Comparison of ENCODE assay signal across 8 mouse cellular contexts in genomic region chr5:149051571-149052420, GRCm38 (mm10). TPM values are rescaled to one million over a fixed set of nuclear protein-coding genes. Genes with fewer than 3 reads are reported as not detected.
DNase-seq lines count a peak whose midpoint lies in the region; ATAC-seq and TF ChIP-seq lines count a peak whose summit lies in the region.

No protein-coding gene starts in this region.

- H3K27ac ChIP-seq in ES-Bruce4 (ENCODE audit: insufficient read depth, low read length): no peak overlapping the region; the same call in 1 of the 2 replicates
- peak overlapping the region; percentile 100 for H3K27ac ChIP-seq in forebrain, embryonic 16.5 days (ENCODE audit: low read length)
- peak overlapping the region; percentile 98 for H3K27ac ChIP-seq in layer of hippocampus, adult 2 months
- peak overlapping the region; percentile 98 for H3K27ac ChIP-seq in neural tube, embryonic 15.5 days (replicated peaks)
- H3K27ac ChIP-seq in testis, adult 2 months (ENCODE audit: control insufficient read depth, insufficient read depth, low read depth, low read length): peak overlapping the region; percentile 79

- intact Hi-C loops in heart, postnatal 36 days (cut with DNase I): loop anchor here (1.0 to 5.0 kb wide), 9 partner anchors 21 to 286 kb away; partner anchors contain the start of genes Gm42791, Hmgb1 and Uspl1

- H3K36me3 ChIP-seq in ES-Bruce4 (ENCODE audit: control insufficient read depth, insufficient read depth, low read length, poor library complexity, severe bottlenecking): peaks cover 23% of the 10 kb centered on the region
- H3K36me3 ChIP-seq in forebrain, embryonic 16.5 days (ENCODE audit: control insufficient read depth, insufficient read depth): 0 out of 2 replicates have a peak, but pooled peaks cover 2% of the 10 kb centered on the region
- H3K36me3 ChIP-seq in neural tube, embryonic 15.5 days: peaks cover 5% of the 10 kb centered on the region; the same call in 1 of the 2 replicates
- H3K36me3 ChIP-seq in testis, adult 2 months (ENCODE audit: control insufficient read depth, insufficient read depth, low read length): no peaks in the 10 kb centered on the region

- no peak for TF ChIP-seq POLR2A in ES-Bruce4 (IDR thresholded peaks at IDR 0.05; ENCODE audit: insufficient read depth, low read length)
- TF ChIP-seq POLR2A in lung, adult 2 months (IDR thresholded peaks at IDR 0.05; ENCODE audit: borderline replicate concordance, extremely low read depth, low read depth, low read length): peak; percentile 64; the same call in 1 of the 2 replicates
- peak; percentile 57 for TF ChIP-seq POLR2A in testis, adult 2 months (IDR thresholded peaks at IDR 0.05; ENCODE audit: control insufficient read depth, low read depth, low read length)

- H3K4me2 ChIP-seq in forebrain, embryonic 16.5 days (ENCODE audit: low read length): peak overlapping the region; percentile 86
- H3K4me2 ChIP-seq in neural tube, embryonic 15.5 days: peak overlapping the region; percentile 61

- no peaks in the 10 kb centered on the region for H3K27me3 ChIP-seq in ES-Bruce4 (ENCODE audit: control insufficient read depth, insufficient read depth, low read length, poor library complexity, severe bottlenecking)
- no peaks in the 10 kb centered on the region for H3K27me3 ChIP-seq in forebrain, embryonic 16.5 days (replicated peaks; ENCODE audit: control insufficient read depth, insufficient read depth, low read length)
- H3K27me3 ChIP-seq in neural tube, embryonic 15.5 days (replicated peaks): no peaks in the 10 kb centered on the region
- no peaks in the 10 kb centered on the region for H3K27me3 ChIP-seq in testis, adult 2 months (ENCODE audit: control insufficient read depth, insufficient read depth, low read length)

- no peaks in the 10 kb centered on the region for H3K9me3 ChIP-seq in ES-Bruce4 (replicated peaks; ENCODE audit: control insufficient read depth, insufficient read depth, low read length, poor library complexity, severe bottlenecking)
- H3K9me3 ChIP-seq in forebrain, embryonic 16.5 days (ENCODE audit: control insufficient read depth, low read length): no peaks in the 10 kb centered on the region
- no peaks in the 10 kb centered on the region for H3K9me3 ChIP-seq in neural tube, embryonic 15.5 days (replicated peaks)

- under 1% methylated on average over 50 of the region's 120 CpGs for WGBS in forebrain, embryonic 16.5 days
- WGBS in lung, adult 2 months: under 1% methylated on average over 90 of the region's 120 CpGs
- WGBS in neural tube, embryonic 15.5 days: 0% methylated on average over 43 of the region's 120 CpGs

- H3K9ac ChIP-seq in ES-Bruce4 (ENCODE audit: low read depth, poor library complexity, severe bottlenecking): peak overlapping the region; percentile 100
- H3K9ac ChIP-seq in forebrain, embryonic 16.5 days (replicated peaks; ENCODE audit: low read depth, low read length): peak overlapping the region; percentile 96
- H3K9ac ChIP-seq in neural tube, embryonic 15.5 days (replicated peaks): peak overlapping the region; percentile 98

- H3K4me1 ChIP-seq in ES-Bruce4 (ENCODE audit: control insufficient read depth, insufficient read depth, low read length): no peaks in the 10 kb centered on the region
- peaks cover 18% of the 10 kb centered on the region for H3K4me1 ChIP-seq in forebrain, embryonic 16.5 days (replicated peaks; ENCODE audit: control insufficient read depth, insufficient read depth, low read length)
- H3K4me1 ChIP-seq in lung, adult 2 months (ENCODE audit: control insufficient read depth, insufficient read depth, low read length): peaks cover 6% of the 10 kb centered on the region
- H3K4me1 ChIP-seq in neural tube, embryonic 15.5 days: peaks cover 19% of the 10 kb centered on the region
- peaks cover 3% of the 10 kb centered on the region for H3K4me1 ChIP-seq in testis, adult 2 months (ENCODE audit: control insufficient read depth, insufficient read depth, low read length)

- TF ChIP-seq EP300 in ES-Bruce4 (IDR thresholded peaks at IDR 0.05; ENCODE audit: insufficient read depth, low read depth, low read length): no peak

- peak overlapping the region; percentile 87 for H3K4me3 ChIP-seq in ES-Bruce4 (ENCODE audit: low read depth, low read length)
- H3K4me3 ChIP-seq in forebrain, embryonic 16.5 days (replicated peaks; ENCODE audit: low read length): peak overlapping the region; percentile 81
- H3K4me3 ChIP-seq in layer of hippocampus, adult 2 months: peak overlapping the region; percentile 65
- H3K4me3 ChIP-seq in lung, adult 2 months (replicated peaks; ENCODE audit: extremely low read depth, low read depth, low read length): peak overlapping the region; percentile 97
- peak overlapping the region; percentile 68 for H3K4me3 ChIP-seq in neural tube, embryonic 15.5 days (replicated peaks)
- peak overlapping the region; percentile 77 for H3K4me3 ChIP-seq in testis, adult 2 months (ENCODE audit: control insufficient read depth, low read depth, low read length)

- no peak for TF ChIP-seq CTCF in ES-Bruce4 (IDR thresholded peaks at IDR 0.05; ENCODE audit: low read depth, low read length)
- peak; percentile 30; the same call in 1 of the 2 replicates for TF ChIP-seq CTCF in layer of hippocampus, adult 2 months (conservative IDR thresholded peaks at IDR 0.05)
- no peak for TF ChIP-seq CTCF in lung, adult 2 months (IDR thresholded peaks at IDR 0.05; ENCODE audit: insufficient read depth, low read length)
- no peak for TF ChIP-seq CTCF in testis, adult 2 months (IDR thresholded peaks at IDR 0.05; ENCODE audit: control insufficient read depth, insufficient read depth, insufficient replicate concordance, low read depth, low read length)

- DNase-seq in cerebellum, adult 18-20 months: peak; percentile 70 to 85
- peak; percentile 85 to 90 for DNase-seq in heart, postnatal 36 days
- peak; percentile 79 to 86 for DNase-seq in layer of hippocampus, adult 2 months (ENCODE audit: low spot score in 2 of 2)
- DNase-seq in lung, adult 2 months: peak; percentile 82

- peak; percentile 31 for ATAC-seq in forebrain, embryonic 16.5 days
- peak; percentile 58 for ATAC-seq in neural tube, embryonic 15.5 days (ENCODE audit: low FRiP score)

RNA-seq across cellular contexts. Expression of gene Gm42791, which starts 56.8 kb away (rescaled TPM):
- 1.9 and 4.8 TPM in 2 replicates for polyA plus RNA-seq in ES-Bruce4 (2011; ENCODE audit: insufficient read depth, insufficient read length, low read depth, missing spikeins)
- 4.4 and 5.8 TPM in 2 replicates for polyA plus RNA-seq in forebrain, embryonic 16.5 days (2015; fragmentation: Nextera tagmentation; extraction: Ambion mirVana)
- total RNA-seq in heart, postnatal 36 days (2021): 1 to 10 TPM; 1.1 to 5.5 TPM
- 10 to 100 TPM; 25.2 to 25.8 TPM for total RNA-seq in layer of hippocampus, adult 2 months (2021)
- not detected in 2 replicates for polyA plus RNA-seq in lung, adult 2 months (2012; rRNA removed)
- polyA plus RNA-seq in neural tube, embryonic 15.5 days (2015; fragmentation: Nextera tagmentation; extraction: Ambion mirVana): 3.4 and 5.4 TPM in 2 replicates
- not detected in 2 replicates for polyA plus RNA-seq in testis, adult 2 months (2012; rRNA removed)
